Mouse (Mus musculus) limb, embryonic 14.5 days (tissue): ENCODE results near the gene Snx22. TPM values are rescaled to one million over a fixed set of nuclear protein-coding genes. Genes with fewer than 3 reads are reported as not detected.

Source experiments
- ATAC-seq: fragments of 200-750 bp; cut with Nextera tagmentation; 2 replicates; pipeline ENCODE4 v1.8.0; 2017; ENCODE audit warnings: low read depth, moderate number of reproducible peaks, moderate TSS enrichment; ENCODE audit not compliant: low FRiP score
- DNase-seq: peaks from one replicate; pipeline ENCODE4 v3.0.0-alpha.2; 2015; ENCODE audit warnings: low spot score
- H3K27ac ChIP-seq: fragments of 300-500 bp; sonication (generic); replicated peaks from 2 replicates; pipeline ENCODE4 v1.5.1; 2014; ENCODE audit warnings: low read depth, mild to moderate bottlenecking, low read length, moderate library complexity, mixed read lengths
- H3K27me3 ChIP-seq: fragments of 300-500 bp; sonication (generic); 2 replicates; pipeline ENCODE4 v1.6.1; 2014; ENCODE audit warnings: low read length, mixed read lengths; ENCODE audit not compliant: control insufficient read depth, insufficient read depth
- H3K36me3 ChIP-seq: fragments of 300-500 bp; sonication (generic); 2 replicates; pipeline ENCODE4 v1.6.1; 2014; ENCODE audit warnings: mild to moderate bottlenecking, low read length, moderate library complexity, mixed read lengths; ENCODE audit not compliant: control insufficient read depth, insufficient read depth
- H3K4me1 ChIP-seq: fragments of 300-500 bp; sonication (generic); 2 replicates; pipeline ENCODE4 v1.6.1; 2014; ENCODE audit warnings: antibody characterized with exemption, low read length, mixed read lengths; ENCODE audit not compliant: control insufficient read depth, insufficient read depth
- H3K4me2 ChIP-seq: fragments of 300-500 bp; sonication (generic); replicated peaks from 2 replicates; pipeline ENCODE4 v1.6.1; 2014; ENCODE audit warnings: low read depth, mild to moderate bottlenecking, low read length, moderate library complexity; ENCODE audit not compliant: severe bottlenecking
- H3K4me3 ChIP-seq: fragments of 300-500 bp; sonication (generic); replicated peaks from 2 replicates; pipeline ENCODE4 v1.5.1; 2014; ENCODE audit warnings: low read length
- H3K9ac ChIP-seq: fragments of 300-500 bp; sonication (generic); 2 replicates; pipeline ENCODE4 v1.6.1; 2014; ENCODE audit warnings: mild to moderate bottlenecking, low read depth, low read length, moderate library complexity; ENCODE audit not compliant: severe bottlenecking
- H3K9me3 ChIP-seq: fragments of 300-500 bp; sonication (generic); 2 replicates; pipeline ENCODE4 v1.6.1; 2016; ENCODE audit warnings: low read length; ENCODE audit not compliant: control insufficient read depth
- POLR2A ChIP-seq: fragments of 200-500 bp; IDR thresholded peaks from 2 replicates; pipeline ENCODE4 v1.8.0; 2012; ENCODE audit warnings: inconsistent platforms, mild to moderate bottlenecking, moderate library complexity, borderline replicate concordance; ENCODE audit not compliant: insufficient read depth, insufficient read length; ENCODE audit errors: extremely low read depth
- WGBS: fragments of 180-500 bp; shearing (Covaris S2); extraction: QIAGEN DNeasy Blood & Tissue Kit; methylation state at CpG from one replicate; pipeline ENCODE4 v1.1.7; 2014; 5-methylcytosine and 5-hydroxymethylcytosine counted together
- polyA plus RNA-seq, 2 experiments: library from polyadenylated mRNA; depleted of rRNA in 1 of 2; stranded (reverse) in 1 of 2; unstranded in 1 of 2; fragments of >200 nt; fragmentation: Nextera tagmentation in 1 of 2; extraction: Ambion mirVana in 1 of 2; gene quantifications; 2 replicates each; pipeline versions ENCODE4 v1.2.1 to v1.2.3; 2012 to 2014

Snx22 gene
- polyA plus RNA-seq, 2 experiments = 3.1 to 5.0 TPM

- Histone ChIP-seq H3K4me2 (no peak overlapping the region), H3K36me3 (peaks cover 45% of the 10 kb centered on the region), H3K9ac (no peak overlapping the region), H3K4me1 (no peaks in the 10 kb centered on the region), H3K27ac (no peak overlapping the region), H3K9me3 (no peaks in the 10 kb centered on the region), H3K4me3 (no peak overlapping the region), H3K27me3 (no peaks in the 10 kb centered on the region)
- no peak for TF ChIP-seq POLR2A
- ATAC-seq = no peak
- WGBS = 85% methylated on average over 4 of the region's 4 CpGs
- no peak for DNase-seq
Observed at GRCm38 (mm10) chr9:66042331-66042730, 27.2 kb downstream of the Snx22 start.

DNA sequence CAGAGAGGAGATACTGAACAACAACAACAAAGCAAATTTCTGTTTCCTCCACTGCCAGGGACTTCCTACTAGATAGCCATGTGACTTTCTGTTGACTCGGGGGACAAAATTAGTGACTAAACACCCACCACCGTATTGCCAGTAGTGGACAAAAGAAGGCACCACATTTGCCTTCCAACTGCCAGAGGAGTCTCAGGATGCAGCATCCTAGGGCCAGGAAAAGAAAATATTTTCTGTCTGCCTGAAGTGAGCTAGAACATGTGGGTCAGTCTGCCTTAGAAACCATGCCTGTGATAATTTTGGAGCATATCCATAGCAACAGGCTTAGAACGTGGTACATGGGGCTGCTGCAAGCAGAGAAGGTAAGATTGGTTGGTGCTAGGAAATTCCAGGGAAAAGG is 28.7 kb downstream of the Snx22 start:
- ATAC-seq = no peak
- no peaks in the 10 kb centered on the region for H3K4me1 ChIP-seq
- H3K9ac ChIP-seq = no peak overlapping the region
- no peak overlapping the region for H3K4me2 ChIP-seq
- TF ChIP-seq POLR2A = no peak
- no peak overlapping the region for H3K4me3 ChIP-seq
- no peak for DNase-seq
- no peaks in the 10 kb centered on the region for H3K9me3 ChIP-seq
- no peak overlapping the region for H3K27ac ChIP-seq
- WGBS = 85% methylated on average over 3 of the region's 3 CpGs
- H3K36me3 ChIP-seq = peaks cover 58% of the 10 kb centered on the region
- H3K27me3 ChIP-seq = no peaks in the 10 kb centered on the region

DNA sequence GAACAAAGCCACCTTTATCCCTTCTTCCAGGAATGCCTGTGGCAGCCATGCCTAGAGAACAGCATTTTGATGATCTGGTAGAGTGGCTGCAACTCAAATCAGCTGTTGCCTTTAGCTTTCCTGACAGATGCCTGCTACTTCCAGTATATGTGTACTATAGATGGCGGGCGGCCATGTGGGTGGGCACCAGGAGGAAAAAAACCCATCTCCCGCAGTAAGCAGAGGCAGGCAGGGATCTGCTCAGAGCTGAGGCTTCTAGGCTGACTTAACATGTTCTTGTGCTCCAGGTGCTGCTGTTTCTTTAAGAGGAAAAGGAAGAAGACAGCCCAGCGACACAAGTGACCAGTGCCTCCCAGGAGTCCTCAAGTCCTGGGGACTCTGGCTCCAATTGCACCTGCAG is 30.2 kb downstream of the Snx22 start:
- no peak overlapping the region for H3K4me3 ChIP-seq
- peaks cover 68% of the 10 kb centered on the region for H3K36me3 ChIP-seq
- H3K27me3 ChIP-seq = no peaks in the 10 kb centered on the region
- 83% methylated on average over 4 of the region's 4 CpGs for WGBS
- H3K4me2 ChIP-seq = no peak overlapping the region
- no peaks in the 10 kb centered on the region for H3K4me1 ChIP-seq
- DNase-seq = no peak
- no peak for ATAC-seq
- no peak overlapping the region for H3K9ac ChIP-seq
- no peak for TF ChIP-seq POLR2A
- H3K27ac ChIP-seq = no peak overlapping the region
- H3K9me3 ChIP-seq = no peaks in the 10 kb centered on the region

- H3K4me2 ChIP-seq = no peak overlapping the region
- H3K4me1 ChIP-seq = no peaks in the 10 kb centered on the region
- H3K9me3 ChIP-seq = no peaks in the 10 kb centered on the region
- H3K27ac ChIP-seq = no peak overlapping the region
- peaks cover 74% of the 10 kb centered on the region for H3K36me3 ChIP-seq
- no peak for TF ChIP-seq POLR2A
- no peak overlapping the region for H3K9ac ChIP-seq
- DNase-seq (no peak), ATAC-seq (no peak)
- WGBS = 94% methylated on average over 4 of the region's 4 CpGs
- H3K27me3 ChIP-seq = no peaks in the 10 kb centered on the region
- no peak overlapping the region for H3K4me3 ChIP-seq
Observed at GRCm38 (mm10) chr9:66038581-66038980, 30.9 kb downstream of the Snx22 start.

DNA sequence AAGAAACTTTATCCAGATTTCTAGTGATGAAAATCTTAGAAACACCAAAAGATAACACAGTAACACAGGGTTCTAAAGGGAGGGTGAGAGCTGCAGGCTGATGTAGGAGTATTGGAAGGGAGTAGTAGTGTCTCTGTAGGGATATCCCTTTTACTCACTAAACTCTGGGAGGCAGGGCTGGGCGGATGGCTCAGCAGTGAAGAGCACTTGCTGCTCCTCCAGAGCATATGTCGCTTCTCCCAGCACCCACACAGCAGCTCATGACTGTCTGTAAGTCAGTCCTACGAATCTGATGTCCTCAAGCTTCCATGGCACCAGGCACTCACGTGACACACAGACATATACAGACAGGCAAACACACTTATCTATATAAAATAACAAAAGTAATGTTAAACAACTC is 31.4 kb downstream of the Snx22 start:
- Histone ChIP-seq H3K9me3 (no peaks in the 10 kb centered on the region), H3K27me3 (no peaks in the 10 kb centered on the region), H3K27ac (no peak overlapping the region), H3K4me2 (no peak overlapping the region), H3K36me3 (peaks cover 79% of the 10 kb centered on the region), H3K4me1 (no peaks in the 10 kb centered on the region), H3K4me3 (no peak overlapping the region), H3K9ac (no peak overlapping the region)
- no peak for DNase-seq
- no peak for ATAC-seq
- 94% methylated on average over 4 of the region's 4 CpGs for WGBS
- no peak for TF ChIP-seq POLR2A

DNA sequence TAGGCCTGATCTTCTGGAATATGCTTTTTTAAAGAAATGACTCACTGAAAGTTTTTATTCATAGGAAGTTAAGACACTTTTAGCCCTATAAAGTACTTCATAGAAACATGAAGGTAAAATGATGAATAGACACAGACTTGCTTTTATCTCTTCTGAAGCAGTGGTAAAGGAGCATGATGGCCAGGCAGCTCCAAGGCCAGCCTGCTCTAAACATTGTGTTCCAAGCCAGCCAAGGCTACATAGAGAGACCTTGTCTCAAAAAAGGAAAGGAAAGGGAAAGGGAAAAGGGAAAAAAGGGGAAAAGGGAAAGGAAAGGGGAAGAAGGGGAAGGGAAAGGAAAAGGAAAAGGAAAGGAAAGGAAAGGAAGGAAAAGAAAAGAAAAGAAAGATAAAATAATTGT is 48.9 kb downstream of the Snx22 start:
- no peak for TF ChIP-seq POLR2A
- Histone ChIP-seq H3K4me1 (no peaks in the 10 kb centered on the region), H3K27me3 (no peaks in the 10 kb centered on the region), H3K36me3 (peaks cover 32% of the 10 kb centered on the region), H3K4me3 (no peak overlapping the region), H3K9me3 (no peaks in the 10 kb centered on the region), H3K4me2 (no peak overlapping the region), H3K9ac (no peak overlapping the region), H3K27ac (no peak overlapping the region)
- ATAC-seq (no peak), DNase-seq (no peak)

Other genes with a start within 250 kb of the Snx22 start
- gene Zfp609, start 242.2 kb downstream of the Snx22 start, polyA plus RNA-seq (2012; rRNA removed) = 20.3 and 22.0 TPM in 2 replicates
- 7.3 and 8.8 TPM in 2 replicates for gene Zfp609, start 242.2 kb downstream of the Snx22 start, polyA plus RNA-seq (2014; fragmentation: Nextera tagmentation; extraction: Ambion mirVana)
- 75.1 and 109 TPM in 2 replicates for gene Pclaf, start 179.5 kb downstream of the Snx22 start, polyA plus RNA-seq (2012; rRNA removed)
- gene Pclaf, start 179.5 kb downstream of the Snx22 start, polyA plus RNA-seq (2014; fragmentation: Nextera tagmentation; extraction: Ambion mirVana) = 115 and 116 TPM in 2 replicates
- 18.8 and 24.8 TPM in 2 replicates for gene Trip4, start 160.9 kb downstream of the Snx22 start, polyA plus RNA-seq (2012; rRNA removed)
- gene Trip4, start 160.9 kb downstream of the Snx22 start, polyA plus RNA-seq (2014; fragmentation: Nextera tagmentation; extraction: Ambion mirVana) = 31.2 and 39.3 TPM in 2 replicates
- gene Csnk1g1, start 160.8 kb downstream of the Snx22 start, polyA plus RNA-seq (2012; rRNA removed) = 12.8 and 12.9 TPM in 2 replicates
- gene Csnk1g1, start 160.8 kb downstream of the Snx22 start, polyA plus RNA-seq (2014; fragmentation: Nextera tagmentation; extraction: Ambion mirVana) = 19.4 and 22.1 TPM in 2 replicates
- gene Ppib, start 9.5 kb downstream of the Snx22 start, polyA plus RNA-seq (2012; rRNA removed) = 639 and 826 TPM in 2 replicates
- gene Ppib, start 9.5 kb downstream of the Snx22 start, polyA plus RNA-seq (2014; fragmentation: Nextera tagmentation; extraction: Ambion mirVana) = 777 and 804 TPM in 2 replicates
- 95.8 and 111 TPM in 2 replicates for gene Snx1, start 56.9 kb upstream of the Snx22 start, polyA plus RNA-seq (2012; rRNA removed)
- 123 and 125 TPM in 2 replicates for gene Snx1, start 56.9 kb upstream of the Snx22 start, polyA plus RNA-seq (2014; fragmentation: Nextera tagmentation; extraction: Ambion mirVana)
- 47.1 and 53.0 TPM in 2 replicates for gene Ciao2a, start 56.9 kb upstream of the Snx22 start, polyA plus RNA-seq (2012; rRNA removed)
- gene Ciao2a, start 56.9 kb upstream of the Snx22 start, polyA plus RNA-seq (2014; fragmentation: Nextera tagmentation; extraction: Ambion mirVana) = 132 and 134 TPM in 2 replicates
- 4.5 and 4.6 TPM in 2 replicates for gene Dapk2, start 88.5 kb upstream of the Snx22 start, polyA plus RNA-seq (2012; rRNA removed)
- gene Dapk2, start 88.5 kb upstream of the Snx22 start, polyA plus RNA-seq (2014; fragmentation: Nextera tagmentation; extraction: Ambion mirVana) = 5.0 and 6.3 TPM in 2 replicates